Mouse (Mus musculus): ENCODE data around the gene Srpr.

- no peak for TF ChIP-seq CTCF (IDR thresholded peaks at IDR 0.05; ENCODE audit: insufficient read depth, low read depth, low read length)
- TF ChIP-seq POLR2A (IDR thresholded peaks at IDR 0.05; ENCODE audit: insufficient read depth, low read depth, low read length): no peak
These were observed 36.8 kb upstream of the Srpr start for GRCm38 (mm10) chr9:35163011-35163690.

Data from olfactory bulb, adult 2 months (tissue).